Mouse (Mus musculus): ENCODE measurements around the gene Fbxo45. TPM values are rescaled to one million over a fixed set of nuclear protein-coding genes. Genes with fewer than 3 reads are reported as not detected.

Fbxo45 gene
- 7.0 TPM for total RNA-seq (2023)

DNA sequence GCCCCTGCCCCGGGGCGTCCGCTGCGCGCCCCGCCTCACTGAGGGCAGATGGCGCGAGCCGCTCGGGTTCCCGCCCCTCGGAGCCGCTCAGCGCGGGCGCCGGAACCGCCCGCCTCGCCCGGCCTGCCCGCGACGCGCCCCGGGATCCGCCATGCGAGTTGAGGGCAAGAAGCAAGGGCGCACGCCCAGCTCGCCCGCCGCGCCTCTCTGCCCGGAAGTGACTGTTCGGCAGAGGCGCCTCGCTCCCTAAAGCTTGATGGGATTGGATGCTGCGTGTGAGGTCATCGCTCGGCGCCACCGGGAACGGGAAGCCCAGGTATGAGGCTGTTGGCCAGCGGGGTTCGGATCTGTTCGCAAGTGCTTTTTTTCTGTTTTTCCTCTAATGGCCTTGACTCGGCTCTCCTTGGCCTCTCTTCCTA lies at the start of gene Fbxo45, which contains the start of gene Wdr53:
TSS of gene Fbxo45 (minus strand) at position 207 of the 419 bp plus-strand sequence.
TSS of gene Wdr53 (plus strand) at position 276 of the 419 bp plus-strand sequence.

DNA sequence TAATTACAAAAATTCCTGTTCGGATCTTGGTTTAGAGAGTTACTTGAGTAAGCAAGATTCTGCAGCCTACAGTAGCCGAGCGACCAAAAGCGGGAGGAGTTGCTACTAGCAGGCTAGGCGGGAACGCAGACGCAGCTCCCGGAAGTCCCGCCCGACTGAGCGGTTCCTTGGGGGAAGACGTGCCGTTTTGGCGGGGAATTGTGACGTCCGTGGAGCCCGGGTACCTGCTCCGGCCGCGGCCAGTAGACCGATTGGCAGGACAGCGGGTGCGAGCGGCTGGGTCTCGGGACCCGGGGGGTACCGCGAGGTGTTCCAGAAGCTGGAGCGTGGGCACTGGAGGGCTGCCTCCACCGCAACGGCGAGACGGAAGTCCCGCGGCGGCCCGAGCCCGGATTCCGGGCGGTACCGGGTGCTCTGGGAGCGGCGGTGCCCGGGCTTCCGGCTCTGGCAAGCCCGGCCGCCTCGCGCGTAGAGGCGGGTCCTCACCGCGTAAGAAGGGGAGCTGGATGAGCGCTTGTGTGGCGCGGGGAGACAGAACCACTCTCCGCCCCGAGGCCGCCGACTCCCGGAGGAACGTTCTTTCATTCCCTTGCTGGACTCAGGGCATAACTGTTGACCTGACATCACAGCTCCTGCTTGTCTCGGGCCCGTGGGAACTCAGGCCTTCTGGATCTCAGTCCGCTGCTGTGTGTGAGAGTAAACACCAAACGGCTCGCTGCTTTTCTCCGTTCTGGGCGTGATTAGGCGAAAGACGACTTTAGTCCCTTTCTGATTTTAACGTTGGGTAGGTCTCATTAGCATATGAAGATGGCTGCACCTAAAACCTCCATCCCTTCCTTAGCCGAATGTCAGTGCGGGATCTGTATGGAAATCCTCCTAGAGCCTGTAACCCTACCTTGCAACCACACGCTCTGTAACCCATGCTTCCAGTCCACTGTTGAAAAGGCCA lies 30.6 kb upstream of the Fbxo45 start, which contains the start of gene Rnf168:
TSS of gene Rnf168 (plus strand) at position 152 of the 949 bp plus-strand sequence.

DNA sequence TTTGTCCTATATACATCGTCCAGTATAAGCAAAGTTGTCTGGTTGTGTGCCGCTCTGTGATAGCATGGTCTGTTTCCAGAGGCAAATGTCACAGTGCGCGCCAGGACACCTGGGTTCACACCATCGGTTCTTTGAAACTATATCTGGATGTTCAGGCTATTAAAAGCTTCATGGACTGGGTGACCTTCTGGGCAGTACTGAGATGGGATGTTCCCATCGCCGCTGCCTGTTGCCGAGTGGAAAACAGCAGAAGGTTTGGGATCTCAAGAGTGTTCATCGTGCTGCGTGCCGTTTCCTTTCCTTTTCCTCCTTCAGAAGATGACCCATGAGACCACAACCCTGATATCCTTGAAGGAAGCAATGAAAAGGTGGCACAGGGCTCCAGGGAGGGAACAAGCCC lies 24.3 kb upstream of the Fbxo45 start, which contains the start of gene Smco1:
TSS of gene Smco1 (plus strand) at position 178 of the 400 bp plus-strand sequence.

Other genes with a start within 250 kb of the Fbxo45 start
- 28.0 TPM for gene Senp5, start 243.9 kb downstream of the Fbxo45 start, total RNA-seq (2023)
- 106 TPM for gene Pak2, start 167.8 kb downstream of the Fbxo45 start, total RNA-seq (2023)
- gene Pigx, start 147.4 kb downstream of the Fbxo45 start, total RNA-seq (2023), result 50.2 TPM
- gene Cep19, start 147.4 kb downstream of the Fbxo45 start, total RNA-seq (2023), result 11.7 TPM
- gene Nrros, start 81.6 kb downstream of the Fbxo45 start, total RNA-seq (2023), result 74.4 TPM
- not detected for gene Bex6, start 67.3 kb downstream of the Fbxo45 start, total RNA-seq (2023)
- gene Wdr53, start 69 bp upstream of the Fbxo45 start, total RNA-seq (2023), result 9.8 TPM
- 1.1 TPM for gene Smco1, start 24.3 kb upstream of the Fbxo45 start, total RNA-seq (2023)
- gene Rnf168, start 30.3 kb upstream of the Fbxo45 start, total RNA-seq (2023), result 17.2 TPM
- gene Ubxn7, start 85.1 kb upstream of the Fbxo45 start, total RNA-seq (2023), result 71.7 TPM
- gene Tm4sf19, start 153.3 kb upstream of the Fbxo45 start, total RNA-seq (2023), result not detected
- gene Tctex1d2, start 172.5 kb upstream of the Fbxo45 start, total RNA-seq (2023), result 2.1 TPM
- 28.1 TPM for gene Pcyt1a, start 183.8 kb upstream of the Fbxo45 start, total RNA-seq (2023)
- gene Slc51a, start 240.7 kb upstream of the Fbxo45 start, total RNA-seq (2023), result not detected
- not detected for gene Zdhhc19, start 249.1 kb upstream of the Fbxo45 start, total RNA-seq (2023)

Measured in CD8-positive naive resting alpha-beta T cell, adult 57 days (primary cell).